30 mouse cellular contexts compared by ENCODE assay signal in genomic region chr13:43817461-43817860, GRCm38 (mm10). TPM values are rescaled to one million over a fixed set of nuclear protein-coding genes. Genes with fewer than 3 reads are reported as not detected.
"Had no signal": no experiment of that assay in that cellular context is flagged by ENCODE, and none has a peak within 500 bp of the region (broad histone marks: within the 10 kb centered on the region; RNA-seq: fewer than 3 reads in every experiment).

No protein-coding gene starts in this region.

- H3K4me3 ChIP-seq: left cerebral cortex, adult 2 months; limb, embryonic 12.5 days; limb, embryonic 15.5 days; liver, embryonic 12.5 days; liver, embryonic 13.5 days; liver, embryonic 15.5 days; lung, embryonic 15.5 days; megakaryocyte, embryonic 14.5 days; midbrain, embryonic 10.5 days; midbrain, embryonic 12.5 days; midbrain, embryonic 13.5 days; midbrain, embryonic 15.5 days; myocyte; neural tube, embryonic 12.5 days; neural tube, embryonic 13.5 days had no signal

- H3K4me2 ChIP-seq: limb, embryonic 12.5 days; limb, embryonic 15.5 days; liver, embryonic 11.5 days; liver, embryonic 12.5 days; liver, embryonic 13.5 days; liver, embryonic 15.5 days; lung, embryonic 14.5 days; lung, embryonic 15.5 days; midbrain, embryonic 12.5 days; midbrain, embryonic 13.5 days; midbrain, embryonic 15.5 days; neural tube, embryonic 12.5 days; neural tube, embryonic 13.5 days had no signal

- H3K9ac ChIP-seq: limb, embryonic 12.5 days; limb, embryonic 15.5 days; liver, embryonic 12.5 days; liver, embryonic 13.5 days; liver, embryonic 14.5 days; liver, embryonic 15.5 days; liver, postnatal 0 days; lung, embryonic 14.5 days; lung, embryonic 15.5 days; midbrain, embryonic 12.5 days; midbrain, embryonic 13.5 days; midbrain, embryonic 15.5 days; neural tube, embryonic 12.5 days; neural tube, embryonic 13.5 days had no signal

- H3K36me3 ChIP-seq: limb, embryonic 12.5 days; limb, embryonic 15.5 days; liver, embryonic 12.5 days; liver, embryonic 13.5 days; liver, embryonic 15.5 days; lung, embryonic 15.5 days; midbrain, embryonic 10.5 days; midbrain, embryonic 12.5 days; midbrain, embryonic 13.5 days; midbrain, embryonic 15.5 days; neural tube, embryonic 12.5 days; neural tube, embryonic 13.5 days had no signal

- H3K9me3 ChIP-seq: limb, embryonic 15.5 days; liver, embryonic 15.5 days; lung, embryonic 15.5 days; midbrain, embryonic 13.5 days; midbrain, embryonic 15.5 days; neural tube, embryonic 13.5 days had no signal

- DNase-seq: left cerebral cortex, postnatal 4 days; liver; liver, embryonic 13.5 days; liver, postnatal 0 days; lung, adult 18-20 months; lung, adult 2 months; lung, embryonic 14.5 days; lung, postnatal 10 days; lung, postnatal 14 days; lung, postnatal 36 days; lung, postnatal 4 days had no signal

- H3K4me1 ChIP-seq: liver, embryonic 12.5 days; liver, embryonic 13.5 days; liver, embryonic 15.5 days; lung, embryonic 15.5 days; megakaryocyte, embryonic 14.5 days; midbrain, embryonic 10.5 days; midbrain, embryonic 12.5 days; midbrain, embryonic 13.5 days; midbrain, embryonic 15.5 days; neural tube, embryonic 12.5 days; neural tube, embryonic 13.5 days had no signal

- H3K27me3 ChIP-seq: limb, embryonic 12.5 days; limb, embryonic 15.5 days; liver, embryonic 12.5 days; liver, embryonic 13.5 days; liver, embryonic 15.5 days; lung, embryonic 15.5 days; midbrain, embryonic 12.5 days; midbrain, embryonic 13.5 days; midbrain, embryonic 15.5 days; neural tube, embryonic 12.5 days; neural tube, embryonic 13.5 days had no signal

- H3K27ac ChIP-seq: left cerebral cortex, adult 2 months; limb, embryonic 15.5 days; liver, embryonic 12.5 days; liver, embryonic 13.5 days; liver, embryonic 14.5 days; liver, embryonic 15.5 days; lung, embryonic 15.5 days; macrophage; midbrain, embryonic 10.5 days; midbrain, embryonic 12.5 days; midbrain, embryonic 13.5 days; midbrain, embryonic 15.5 days; neural tube, embryonic 12.5 days; neural tube, embryonic 13.5 days had no signal

- ATAC-seq: liver, embryonic 12.5 days; liver, postnatal 0 days; lung, postnatal 0 days; midbrain, embryonic 13.5 days; midbrain, embryonic 15.5 days; midbrain, embryonic 16.5 days had no signal

RNA-seq across cellular contexts. Expression of gene Cd83, which starts 32.9 kb away (rescaled TPM):
- polyA plus RNA-seq: myocyte had no signal
